Mouse (Mus musculus) layer of hippocampus, adult 2 months (tissue): ENCODE measurements around the gene Clcnkb. TPM values are rescaled to one million over a fixed set of nuclear protein-coding genes. Genes with fewer than 3 reads are reported as not detected.

Experiments
- DNase-seq, 2 experiments: peaks; one replicate each; pipeline ENCODE4 v3.0.0; 2022; ENCODE audit warnings: low spot score in 2 of 2
- H3K27ac ChIP-seq: fragments of 200-600 bp; 2 replicates; pipeline ENCODE4 v1.8.1; 2022
- H3K4me3 ChIP-seq: fragments of 200-600 bp; 2 replicates; pipeline ENCODE4 v1.8.1; 2022; ENCODE audit warnings: mild to moderate bottlenecking
- CTCF ChIP-seq: fragments of 200-600 bp; conservative IDR thresholded peaks from 2 replicates; pipeline ENCODE4 v1.8.1; 2022; ENCODE audit warnings: antibody characterized with exemption, mild to moderate bottlenecking, moderate library complexity
- total RNA-seq, 2 experiments: library from RNA; stranded (reverse); gene quantifications; 2 replicates each; pipeline ENCODE4 v1.2.3; 2021

The Clcnkb gene
- total RNA-seq, 2 experiments from 2014 or later: not detected

DNA sequence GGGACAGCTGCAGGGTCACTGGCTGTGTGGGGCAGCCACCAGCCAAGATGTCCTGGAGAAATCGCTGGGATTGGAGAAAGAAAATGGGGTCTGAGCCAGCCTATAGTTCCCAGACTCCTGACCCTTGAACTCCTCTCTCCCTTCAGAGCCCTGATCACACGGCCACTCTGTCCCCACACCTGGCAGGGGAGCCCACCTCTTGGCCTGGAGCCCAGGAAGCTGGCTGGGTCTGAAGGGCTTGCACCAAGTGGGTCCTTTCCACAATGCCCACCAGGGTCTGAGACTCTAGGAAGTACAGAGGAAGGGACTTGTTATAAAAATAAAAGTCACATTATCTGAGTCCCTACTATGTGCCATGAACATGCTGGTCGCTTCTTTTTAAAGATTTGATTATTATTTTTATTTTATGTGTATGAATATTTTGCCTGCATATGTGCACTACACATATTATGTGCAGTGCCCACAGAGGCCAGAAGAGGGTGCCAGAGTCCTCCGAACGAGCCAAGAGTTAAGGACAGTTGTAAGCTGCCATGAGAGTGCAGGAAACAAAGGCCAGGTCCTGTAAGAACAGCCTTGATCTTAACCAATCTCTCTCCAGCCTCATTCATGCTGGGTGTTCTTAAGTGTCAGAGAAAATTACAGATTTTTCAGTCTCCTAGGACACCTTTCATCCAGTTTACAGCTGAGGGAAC is 28.6 kb downstream of the Clcnkb start:
- peak; percentile 37 to 72 for DNase-seq
- Histone ChIP-seq H3K4me3 (no peak overlapping the region), H3K27ac (no peak overlapping the region)
- TF ChIP-seq CTCF: peak; percentile 88

DNA sequence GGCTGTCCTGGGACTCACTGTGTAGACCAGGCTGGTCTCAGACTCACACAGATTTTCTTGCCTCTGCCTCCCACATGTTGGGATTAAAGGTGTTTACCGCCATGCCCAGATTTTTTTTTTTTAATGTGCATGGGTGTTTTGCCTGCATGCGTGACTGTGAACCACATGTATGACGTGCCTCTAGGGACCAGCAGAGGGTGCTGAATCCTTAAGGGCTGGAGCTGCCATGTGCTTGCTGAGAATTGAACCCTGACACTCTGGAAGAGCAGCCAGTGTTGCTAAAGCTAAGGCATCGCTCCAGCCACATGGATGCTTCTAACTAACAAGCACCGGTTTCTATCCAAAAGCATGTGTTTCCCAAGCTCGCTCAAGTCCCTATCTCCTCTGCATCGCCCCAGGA is 29.7 kb downstream of the Clcnkb start:
- no peak for DNase-seq
- TF ChIP-seq CTCF: peak; percentile 49
- no peak overlapping the region for H3K4me3 ChIP-seq
- H3K27ac ChIP-seq: no peak overlapping the region

- peak in 1 of 2 experiments; percentile 30 for DNase-seq
- no peak overlapping the region for H3K27ac ChIP-seq
- no peak overlapping the region for H3K4me3 ChIP-seq
- TF ChIP-seq CTCF: peak; percentile 88
Measured at GRCm38 (mm10) chr4:141385275-141385674, 30.5 kb downstream of the Clcnkb start.

GRCm38 (mm10) chr4:141382406-141382805 is 33.4 kb downstream of the Clcnkb start:
- no peak for DNase-seq
- no peak overlapping the region for H3K27ac ChIP-seq
- peak overlapping the region; percentile 33 for H3K4me3 ChIP-seq
- TF ChIP-seq CTCF: peak; percentile 41

GRCm38 (mm10) chr4:141379674-141380073 is 36.1 kb downstream of the Clcnkb start:
- DNase-seq: no peak
- Histone ChIP-seq H3K4me3 (no peak overlapping the region), H3K27ac (no peak overlapping the region)
- TF ChIP-seq CTCF: no peak

- TF ChIP-seq CTCF: no peak
- no peak for DNase-seq
- Histone ChIP-seq H3K4me3 (no peak overlapping the region), H3K27ac (no peak overlapping the region)
Measured at GRCm38 (mm10) chr4:141372426-141372825, 43.4 kb downstream of the Clcnkb start.

DNA sequence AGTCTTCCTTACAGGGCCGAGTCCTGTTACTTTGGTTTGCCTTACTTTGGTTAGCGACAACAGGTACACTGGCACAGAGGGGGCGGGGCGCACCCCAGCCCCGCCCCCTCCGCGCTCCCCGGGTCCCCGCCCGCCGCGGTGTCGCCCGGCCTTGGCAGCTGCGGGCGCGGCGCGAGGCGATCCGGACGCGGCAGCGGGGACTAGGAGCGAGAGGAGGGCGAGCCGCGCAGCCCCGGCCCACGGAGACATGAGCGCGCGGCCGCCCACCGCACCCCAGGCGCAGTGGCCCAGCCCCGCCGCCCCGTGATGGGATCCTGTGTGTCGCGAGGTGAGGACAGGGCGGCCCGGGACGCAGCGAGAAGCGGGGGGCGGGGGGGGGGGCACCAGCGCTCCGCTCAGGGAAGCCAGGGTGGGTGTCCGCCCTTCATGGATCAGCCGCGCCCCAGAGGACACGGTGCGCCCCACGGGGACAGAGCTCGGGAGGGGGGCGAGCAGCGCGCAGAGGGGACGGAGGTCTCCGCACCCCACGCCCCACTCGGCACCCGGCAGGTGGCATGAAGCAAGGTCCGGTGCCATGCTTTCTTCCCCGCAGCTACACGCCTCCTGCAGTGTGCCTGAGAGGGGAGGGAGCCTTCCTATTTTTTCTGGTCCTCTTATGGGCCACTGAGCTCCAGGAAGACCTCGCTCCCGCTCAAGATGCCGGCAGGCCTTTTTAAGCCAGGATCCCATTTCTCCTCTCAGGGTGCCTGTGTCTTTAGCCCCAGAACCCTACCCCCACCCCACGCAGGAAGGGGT is 47.6 kb downstream of the Clcnkb start, which contains the start of gene Fam131c:
Fam131c (plus strand) TSS at position 224 of the 795 bp plus-strand sequence.
- Histone ChIP-seq H3K4me3 (peak within 1 kb of the TSS; percentile 54), H3K27ac (no peak within 1 kb of the TSS)
- TF ChIP-seq CTCF: no peak
- no peak for DNase-seq

- no peak for DNase-seq
- no peak for TF ChIP-seq CTCF
- H3K27ac ChIP-seq: no peak overlapping the region
- no peak overlapping the region for H3K4me3 ChIP-seq
Measured at GRCm38 (mm10) chr4:141365876-141366275, 49.9 kb downstream of the Clcnkb start.

GRCm38 (mm10) chr4:141365126-141365525 is 50.7 kb downstream of the Clcnkb start:
- no peak for TF ChIP-seq CTCF
- no peak overlapping the region for H3K27ac ChIP-seq
- H3K4me3 ChIP-seq: no peak overlapping the region
- DNase-seq: no peak

DNA sequence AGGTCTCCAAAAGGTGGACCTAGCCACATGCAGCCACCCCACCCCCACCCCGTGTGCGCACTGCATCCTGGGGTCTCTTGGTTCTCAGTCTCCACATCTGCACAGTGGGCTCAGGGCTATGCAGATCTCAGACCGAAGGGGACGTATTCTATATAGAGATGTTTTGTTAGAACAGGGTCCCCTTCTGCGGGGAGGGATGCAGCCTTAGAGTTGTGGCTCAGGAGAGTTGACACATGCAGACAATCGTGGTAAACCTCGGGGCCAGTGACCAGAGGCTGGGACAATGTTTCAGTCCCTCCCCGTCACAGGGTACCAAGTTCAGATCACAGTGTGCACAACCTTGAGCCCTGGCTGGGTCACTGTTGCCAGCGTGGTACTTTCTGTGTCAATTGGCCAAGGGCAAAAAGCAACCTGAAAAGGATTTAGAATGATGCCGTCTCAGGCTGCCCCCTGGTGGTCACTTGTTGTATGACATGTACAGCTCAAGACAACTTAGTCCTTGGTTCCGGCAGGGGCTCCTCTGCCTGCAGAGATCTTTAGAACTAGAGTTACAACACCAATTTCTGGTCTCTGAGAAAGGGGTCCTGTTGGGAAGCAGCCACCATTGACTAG is 52.8 kb downstream of the Clcnkb start:
- peak; percentile 53 to 77 for DNase-seq
- peak; percentile 94 for TF ChIP-seq CTCF
- Histone ChIP-seq H3K27ac (no peak overlapping the region), H3K4me3 (no peak overlapping the region)

GRCm38 (mm10) chr4:141360846-141361245 is 55.0 kb downstream of the Clcnkb start:
- Histone ChIP-seq H3K27ac (no peak overlapping the region), H3K4me3 (no peak overlapping the region)
- TF ChIP-seq CTCF: peak; percentile 72
- DNase-seq: peak in 1 of 2 experiments; percentile 23

DNA sequence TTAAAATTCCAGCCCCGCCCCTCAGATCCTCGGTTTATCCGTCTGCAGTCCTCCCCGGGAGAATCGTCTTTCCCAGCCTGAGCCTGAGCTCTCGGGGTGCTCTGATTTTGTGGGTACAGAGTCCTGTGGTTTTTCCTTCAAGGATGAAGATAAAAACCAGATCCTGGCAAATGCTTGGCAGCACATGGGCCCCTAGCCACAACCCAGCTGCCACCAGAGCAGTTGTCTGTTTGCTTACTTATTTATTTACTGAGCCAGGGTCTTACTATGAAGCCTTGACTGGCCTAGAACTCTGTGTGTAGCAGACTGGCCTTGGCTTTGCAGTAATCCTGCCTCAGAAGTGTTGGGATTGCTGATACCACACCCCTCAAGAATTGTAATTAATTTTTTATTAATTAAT is 56.6 kb downstream of the Clcnkb start:
- Histone ChIP-seq H3K27ac (no peak overlapping the region), H3K4me3 (no peak overlapping the region)
- no peak for TF ChIP-seq CTCF
- DNase-seq: no peak

DNA sequence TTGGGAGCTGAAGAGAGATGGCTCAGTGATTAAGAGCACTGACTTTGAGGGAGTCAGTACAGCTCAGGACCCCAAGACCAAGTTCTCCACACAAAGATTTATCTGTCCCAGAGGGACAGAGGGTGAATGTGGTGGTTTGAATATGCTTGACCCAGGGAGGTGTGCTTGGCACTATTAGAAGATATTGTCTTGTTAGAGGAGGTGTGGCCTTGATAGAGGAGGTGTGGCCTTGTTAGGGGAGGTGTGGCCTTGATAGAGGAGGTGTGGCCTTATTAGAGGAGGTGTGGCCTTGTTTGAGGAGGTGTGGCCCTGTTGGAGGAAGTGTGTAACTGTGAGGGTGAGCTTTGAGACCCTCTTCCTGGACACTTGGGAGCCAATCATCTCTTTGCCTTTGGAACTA is 58.0 kb downstream of the Clcnkb start:
- no peak overlapping the region for H3K27ac ChIP-seq
- no peak overlapping the region for H3K4me3 ChIP-seq
- DNase-seq: no peak
- TF ChIP-seq CTCF: no peak

Other genes starting within 250 kb of the Clcnkb start
- gene Rsg1, start 202.1 kb downstream of the Clcnkb start, total RNA-seq: 1 to 10 TPM; 2.5 to 5.4 TPM
- 10 to 100 TPM; 15.5 to 16.2 TPM for gene Arhgef19, start 176.5 kb downstream of the Clcnkb start, total RNA-seq
- 1 to 10 TPM in 1 of 2 experiments, under 1 TPM in 1; 0.86 to 1.3 TPM for gene Epha2, start 114.8 kb downstream of the Clcnkb start, total RNA-seq
- 1 to 10 TPM; 2.5 to 2.6 TPM for gene Fam131c, start 47.8 kb downstream of the Clcnkb start, total RNA-seq
- not detected for gene Clcnka, start 17.3 kb downstream of the Clcnkb start, total RNA-seq
- under 1 TPM in 1 of 2 experiments, not detected in 1; 0.12 TPM for gene Hspb7, start 4.8 kb upstream of the Clcnkb start, total RNA-seq
- 1 to 10 TPM; 4.1 to 5.3 TPM for gene Srarp, start 20.1 kb upstream of the Clcnkb start, total RNA-seq
- 10 to 100 TPM; 33.8 to 34.6 TPM for gene Zbtb17, start 28.6 kb upstream of the Clcnkb start, total RNA-seq
- gene Spen, start 122.6 kb upstream of the Clcnkb start, total RNA-seq: 10 to 100 TPM; 56.0 to 68.1 TPM
- gene Fblim1, start 190.1 kb upstream of the Clcnkb start, total RNA-seq: under 1 TPM; 0.47 to 0.90 TPM
- under 1 TPM; 0.37 to 0.56 TPM for gene Tmem82, start 202.6 kb upstream of the Clcnkb start, total RNA-seq
- gene Slc25a34, start 207.8 kb upstream of the Clcnkb start, total RNA-seq: 1 to 10 TPM; 1.6 to 3.6 TPM
- 10 to 100 TPM; 74.1 to 80.6 TPM for gene Plekhm2, start 248.9 kb upstream of the Clcnkb start, total RNA-seq